Mouse (Mus musculus) embryonic facial prominence, embryonic 15.5 days (tissue): ENCODE results near the gene Ctbp1. TPM values are rescaled to one million over a fixed set of nuclear protein-coding genes. Genes with fewer than 3 reads are reported as not detected.

Experiments
- ATAC-seq: fragments of 200-750 bp; cut with Nextera tagmentation; 2 replicates; pipeline ENCODE4 v1.8.0; 2017; ENCODE audit warnings: low read depth, moderate TSS enrichment; ENCODE audit not compliant: insufficient number of reproducible peaks, low FRiP score, low TSS enrichment
- H3K27ac ChIP-seq: fragments of 300-500 bp; sonication (generic); replicated peaks from 2 replicates; pipeline ENCODE4 v1.5.1; 2015; ENCODE audit warnings: mild to moderate bottlenecking, inconsistent platforms
- H3K27me3 ChIP-seq: fragments of 300-500 bp; sonication (generic); 2 replicates; pipeline ENCODE4 v1.6.1; 2015; ENCODE audit warnings: inconsistent platforms
- H3K36me3 ChIP-seq: fragments of 300-500 bp; sonication (generic); 2 replicates; pipeline ENCODE4 v1.6.1; 2015; ENCODE audit warnings: mild to moderate bottlenecking, inconsistent platforms
- H3K4me1 ChIP-seq: fragments of 300-500 bp; sonication (generic); 2 replicates; pipeline ENCODE4 v1.6.1; 2015; ENCODE audit warnings: inconsistent platforms
- H3K4me2 ChIP-seq: fragments of 300-500 bp; sonication (generic); replicated peaks from 2 replicates; pipeline ENCODE4 v1.6.1; 2015; ENCODE audit warnings: mild to moderate bottlenecking, inconsistent platforms
- H3K4me3 ChIP-seq: fragments of 300-500 bp; sonication (generic); replicated peaks from 2 replicates; pipeline ENCODE4 v1.5.1; 2015; ENCODE audit warnings: mild to moderate bottlenecking, inconsistent platforms
- H3K9ac ChIP-seq: fragments of 300-500 bp; sonication (generic); 2 replicates; pipeline ENCODE4 v1.6.1; 2015; ENCODE audit warnings: inconsistent platforms
- H3K9me3 ChIP-seq: fragments of 300-500 bp; sonication (generic); replicated peaks from 2 replicates; pipeline ENCODE4 v1.6.1; 2016; ENCODE audit warnings: inconsistent platforms
- WGBS: fragments of 180-500 bp; shearing (Covaris S2); methylation state at CpG from one replicate; pipeline ENCODE4 v1.1.7; 2015; 5-methylcytosine and 5-hydroxymethylcytosine counted together
- polyA plus RNA-seq: library from polyadenylated mRNA; unstranded; fragments of >200 nt; fragmentation: Nextera tagmentation; extraction: Ambion mirVana; gene quantifications from 2 replicates; pipeline ENCODE4 v1.2.1, GENCODE M21; 2015

Ctbp1 gene
- polyA plus RNA-seq, 1 experiment from 2014 or later = 312 TPM

GRCm38 (mm10) chr5:33222389-33222788 lies 52.4 kb downstream of the Ctbp1 start:
- ATAC-seq = no peak
- peaks cover 32% of the 10 kb centered on the region for H3K4me1 ChIP-seq

GRCm38 (mm10) chr5:33220350-33221044 lies 54.3 kb downstream of the Ctbp1 start:
- no peak for ATAC-seq
- Histone ChIP-seq H3K27me3 (no peaks in the 10 kb centered on the region), H3K4me3 (no peak overlapping the region), H3K9ac (no peak overlapping the region), H3K4me1 (peaks cover 41% of the 10 kb centered on the region), H3K4me2 (no peak overlapping the region), H3K27ac (no peak overlapping the region), H3K9me3 (no peaks in the 10 kb centered on the region), H3K36me3 (no peaks in the 10 kb centered on the region)
- WGBS = 69% methylated on average over 10 of the region's 10 CpGs

More at GRCm38 (mm10) chr5:33222389-33222788, 52.4 kb downstream of the Ctbp1 start:
- H3K4me3 ChIP-seq = no peak overlapping the region
- no peaks in the 10 kb centered on the region for H3K36me3 ChIP-seq
- H3K9ac ChIP-seq = no peak overlapping the region
- no peak overlapping the region for H3K27ac ChIP-seq
- WGBS = 30% methylated on average over 6 of the region's 6 CpGs
- H3K9me3 ChIP-seq = no peaks in the 10 kb centered on the region
- H3K4me2 ChIP-seq = no peak overlapping the region
- H3K27me3 ChIP-seq = no peaks in the 10 kb centered on the region

- H3K9me3 ChIP-seq = no peaks in the 10 kb centered on the region
- no peak overlapping the region for H3K4me2 ChIP-seq
- no peak overlapping the region for H3K27ac ChIP-seq
- WGBS = 91% methylated on average over 4 of the region's 4 CpGs
- H3K36me3 ChIP-seq = no peaks in the 10 kb centered on the region
- no peaks in the 10 kb centered on the region for H3K27me3 ChIP-seq
- peaks cover 44% of the 10 kb centered on the region for H3K4me1 ChIP-seq
- no peak overlapping the region for H3K9ac ChIP-seq
- H3K4me3 ChIP-seq = no peak overlapping the region
- no peak for ATAC-seq
Observed at GRCm38 (mm10) chr5:33219831-33220230, 55.0 kb downstream of the Ctbp1 start.

- Histone ChIP-seq H3K4me3 (no peak overlapping the region), H3K27ac (peak overlapping the region; percentile 66), H3K9me3 (no peaks in the 10 kb centered on the region), H3K4me2 (no peak overlapping the region), H3K27me3 (no peaks in the 10 kb centered on the region), H3K4me1 (peaks cover 44% of the 10 kb centered on the region), H3K36me3 (no peaks in the 10 kb centered on the region), H3K9ac (no peak overlapping the region)
- ATAC-seq = no peak
- WGBS = 70% methylated on average over 20 of the region's 20 CpGs
Observed at GRCm38 (mm10) chr5:33218746-33219449, 55.9 kb downstream of the Ctbp1 start.

GRCm38 (mm10) chr5:33218081-33218480 lies 56.7 kb downstream of the Ctbp1 start, which contains the start of gene Spon2:
Gene Spon2 (minus strand): TSS chr5:33218455.
- Histone ChIP-seq H3K27ac (peak within 1 kb of the TSS; percentile 66), H3K9ac (0 out of 2 replicates have a peak within 1 kb of the TSS, but pooled peaks have one; percentile 6), H3K27me3 (no peaks in the 10 kb centered on the region), H3K36me3 (no peaks in the 10 kb centered on the region), H3K4me2 (peak within 1 kb of the TSS; percentile 10), H3K9me3 (no peaks in the 10 kb centered on the region), H3K4me1 (peaks cover 44% of the 10 kb centered on the region), H3K4me3 (no peak within 1 kb of the TSS)
- ATAC-seq = no peak
- WGBS = 25% methylated on average over 5 of the region's 5 CpGs

GRCm38 (mm10) chr5:33217663-33218062 lies 57.1 kb downstream of the Ctbp1 start:
- H3K4me2 ChIP-seq = peak overlapping the region; percentile 10
- H3K4me3 ChIP-seq = no peak overlapping the region
- no peak for ATAC-seq

GRCm38 (mm10) chr5:33214723-33215122 lies 60.1 kb downstream of the Ctbp1 start:
- Histone ChIP-seq H3K4me3 (no peak overlapping the region), H3K9me3 (no peaks in the 10 kb centered on the region), H3K4me2 (no peak overlapping the region), H3K27me3 (no peaks in the 10 kb centered on the region), H3K36me3 (no peaks in the 10 kb centered on the region), H3K27ac (no peak overlapping the region), H3K9ac (no peak overlapping the region), H3K4me1 (peaks cover 29% of the 10 kb centered on the region)
- 62% methylated on average over 4 of the region's 4 CpGs for WGBS
- no peak for ATAC-seq

More at GRCm38 (mm10) chr5:33217663-33218062, 57.1 kb downstream of the Ctbp1 start:
- Histone ChIP-seq H3K9me3 (no peaks in the 10 kb centered on the region), H3K9ac (0 out of 2 replicates have a peak overlapping the region, but pooled peaks have one; percentile 6), H3K27ac (no peak overlapping the region), H3K4me1 (peaks cover 40% of the 10 kb centered on the region), H3K36me3 (no peaks in the 10 kb centered on the region), H3K27me3 (no peaks in the 10 kb centered on the region)
- WGBS = 45% methylated on average over 3 of the region's 3 CpGs

- Histone ChIP-seq H3K9ac (no peak overlapping the region), H3K36me3 (no peaks in the 10 kb centered on the region), H3K4me2 (no peak overlapping the region), H3K9me3 (no peaks in the 10 kb centered on the region), H3K4me3 (no peak overlapping the region), H3K27ac (no peak overlapping the region), H3K4me1 (peaks cover 8% of the 10 kb centered on the region; the same call in 1 of the 2 replicates), H3K27me3 (no peaks in the 10 kb centered on the region)
- WGBS = 79% methylated on average over 5 of the region's 5 CpGs
- ATAC-seq = no peak
Observed at GRCm38 (mm10) chr5:33211254-33211653, 63.5 kb downstream of the Ctbp1 start.

GRCm38 (mm10) chr5:33210515-33210914 lies 64.3 kb downstream of the Ctbp1 start:
- Histone ChIP-seq H3K9me3 (no peaks in the 10 kb centered on the region), H3K27ac (no peak overlapping the region), H3K27me3 (no peaks in the 10 kb centered on the region), H3K4me1 (0 out of 2 replicates have a peak, but pooled peaks cover 3% of the 10 kb centered on the region), H3K4me3 (no peak overlapping the region), H3K9ac (no peak overlapping the region), H3K4me2 (no peak overlapping the region), H3K36me3 (no peaks in the 10 kb centered on the region)
- WGBS = 82% methylated on average over 3 of the region's 3 CpGs
- ATAC-seq = no peak

GRCm38 (mm10) chr5:33208533-33209245 lies 66.1 kb downstream of the Ctbp1 start:
- no peak overlapping the region for H3K4me2 ChIP-seq
- no peaks in the 10 kb centered on the region for H3K36me3 ChIP-seq
- H3K27ac ChIP-seq = no peak overlapping the region
- H3K4me3 ChIP-seq = no peak overlapping the region
- no peaks in the 10 kb centered on the region for H3K9me3 ChIP-seq
- WGBS = 57% methylated on average over 14 of the region's 14 CpGs
- H3K4me1 ChIP-seq = 0 out of 2 replicates have a peak, but pooled peaks cover 4% of the 10 kb centered on the region
- ATAC-seq = no peak
- H3K9ac ChIP-seq = no peak overlapping the region
- no peaks in the 10 kb centered on the region for H3K27me3 ChIP-seq

GRCm38 (mm10) chr5:33207136-33207535 lies 67.7 kb downstream of the Ctbp1 start:
- Histone ChIP-seq H3K4me2 (no peak overlapping the region), H3K36me3 (no peaks in the 10 kb centered on the region), H3K9me3 (no peaks in the 10 kb centered on the region), H3K4me1 (0 out of 2 replicates have a peak, but pooled peaks cover 4% of the 10 kb centered on the region), H3K27ac (no peak overlapping the region), H3K9ac (no peak overlapping the region), H3K4me3 (no peak overlapping the region), H3K27me3 (peaks cover 3% of the 10 kb centered on the region; the same call in 1 of the 2 replicates)
- 53% methylated on average over 9 of the region's 9 CpGs for WGBS
- no peak for ATAC-seq
